Mouse (Mus musculus) kidney, adult 9 months (tissue): ENCODE measurements around the gene Cldnd1.

ENCODE experiments used
- DNase-seq: peaks from one replicate; pipeline ENCODE4 v3.0.0; 2022

Gene Cldnd1

GRCm38 (mm10) chr16:58727477-58728131 lies at the start of gene Cldnd1:
Gene Cldnd1, plus strand, starts transcription at chr16:58727910.
- DNase-seq = peak; percentile 97

GRCm38 (mm10) chr16:58678660-58679059 lies 49.0 kb upstream of the Cldnd1 start:
- no peak for DNase-seq

DNA sequence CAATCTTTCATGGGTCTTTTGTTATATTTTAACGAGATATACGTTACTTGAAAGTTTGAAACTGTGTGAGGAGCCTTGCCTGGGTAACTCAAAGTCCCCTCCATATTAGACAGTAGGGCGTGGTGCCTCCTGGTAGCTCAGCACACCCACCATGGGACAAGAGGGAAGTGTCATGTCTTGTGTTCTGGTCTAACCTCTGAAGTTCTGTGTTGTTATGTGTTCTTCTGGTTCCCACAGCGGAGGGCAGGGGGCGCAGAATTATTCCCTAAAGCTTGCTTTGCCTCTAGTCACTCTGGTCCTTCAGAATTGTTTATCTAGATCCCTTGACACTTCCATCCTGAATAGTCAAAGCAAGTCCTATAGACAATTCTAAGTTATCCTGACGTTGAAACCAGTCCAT lies 45.7 kb upstream of the Cldnd1 start:
- no peak for DNase-seq

DNA sequence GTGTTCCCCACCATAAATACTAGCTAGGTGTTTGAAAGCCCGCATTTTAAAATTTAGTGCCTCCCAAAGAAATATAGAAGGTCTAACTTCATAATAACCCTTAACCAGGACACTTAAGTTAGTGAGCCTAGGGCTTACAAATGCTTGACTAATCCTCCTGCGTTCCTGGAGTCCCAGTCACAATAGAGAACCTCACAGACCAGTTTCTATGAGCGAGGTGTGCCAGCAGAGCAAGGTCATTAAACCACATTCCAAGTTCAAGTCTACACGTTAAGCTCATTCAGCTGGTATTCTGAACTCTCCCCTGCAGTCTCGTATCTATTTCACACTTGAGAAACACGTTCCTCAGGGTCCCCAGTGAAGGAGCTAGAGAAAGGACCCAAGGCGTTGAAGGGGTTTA lies 44.8 kb upstream of the Cldnd1 start:
- DNase-seq = no peak

DNA sequence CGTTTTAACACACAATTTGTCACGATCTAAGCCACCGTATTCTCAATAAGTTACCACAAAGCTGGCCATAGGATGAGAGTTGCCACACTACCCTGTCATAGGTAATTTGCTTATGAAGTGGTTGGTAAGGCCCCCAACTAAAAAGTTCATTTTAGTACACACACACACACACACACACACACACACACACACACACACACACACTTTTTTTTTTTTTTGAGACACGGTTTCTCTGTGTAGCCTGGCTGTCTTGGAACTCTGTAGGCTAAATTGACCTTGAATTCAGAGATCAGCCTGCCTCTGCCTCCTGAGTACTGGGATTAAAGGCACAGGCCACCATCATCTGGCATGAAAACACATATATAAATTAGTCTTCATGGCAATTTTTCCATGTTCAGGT lies 43.8 kb upstream of the Cldnd1 start:
- DNase-seq = no peak

GRCm38 (mm10) chr16:58684537-58684936 lies 43.2 kb upstream of the Cldnd1 start:
- DNase-seq = no peak

GRCm38 (mm10) chr16:58685548-58686537 lies 41.9 kb upstream of the Cldnd1 start:
- no peak for DNase-seq

GRCm38 (mm10) chr16:58688534-58688933 lies 39.2 kb upstream of the Cldnd1 start:
- no peak for DNase-seq

GRCm38 (mm10) chr16:58689555-58690169 lies 38.0 kb upstream of the Cldnd1 start:
- no peak for DNase-seq

DNA sequence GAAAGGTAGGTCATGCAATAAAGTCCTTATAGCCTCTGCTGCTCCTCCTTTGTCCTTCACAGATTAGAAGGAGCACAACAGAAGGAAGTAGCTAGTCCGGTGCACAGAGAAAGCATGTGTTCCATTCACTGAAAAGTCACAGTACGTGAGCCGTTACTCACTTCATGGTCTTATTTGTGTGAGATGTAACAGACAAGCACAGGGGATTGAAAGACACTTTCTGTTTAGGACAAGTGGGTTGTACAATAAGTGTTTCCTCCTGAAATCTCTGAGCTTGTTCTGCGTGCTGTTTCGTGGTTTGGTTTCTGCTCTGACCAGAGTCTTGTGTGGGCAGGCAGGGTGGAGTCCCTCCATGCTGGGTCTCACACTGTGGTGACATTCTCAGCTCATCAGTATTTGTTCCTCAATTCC lies 37.4 kb upstream of the Cldnd1 start:
- DNase-seq = no peak

DNA sequence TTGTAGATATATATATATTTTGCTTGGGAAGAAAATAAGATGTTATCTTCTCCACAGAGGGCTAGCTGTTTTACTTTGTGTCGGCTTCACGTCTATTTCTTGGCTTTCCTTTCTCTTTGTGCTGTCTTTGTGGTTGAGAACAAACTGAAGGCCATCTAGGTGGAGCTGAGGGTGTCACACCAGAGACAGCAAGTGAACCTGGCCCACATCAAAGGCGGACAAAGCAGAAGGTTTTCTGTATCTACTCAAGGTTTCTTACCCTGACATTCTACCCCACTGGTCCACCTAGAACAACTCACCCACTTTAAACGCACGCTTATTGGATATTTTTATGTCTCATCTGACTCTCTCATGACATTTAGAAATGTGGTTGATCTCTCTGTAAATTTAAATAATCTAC lies 33.6 kb upstream of the Cldnd1 start:
- DNase-seq = no peak

- DNase-seq = no peak
Measured at GRCm38 (mm10) chr16:58696796-58697195, 30.9 kb upstream of the Cldnd1 start.

GRCm38 (mm10) chr16:58697261-58697660 lies 30.4 kb upstream of the Cldnd1 start:
- no peak for DNase-seq

DNA sequence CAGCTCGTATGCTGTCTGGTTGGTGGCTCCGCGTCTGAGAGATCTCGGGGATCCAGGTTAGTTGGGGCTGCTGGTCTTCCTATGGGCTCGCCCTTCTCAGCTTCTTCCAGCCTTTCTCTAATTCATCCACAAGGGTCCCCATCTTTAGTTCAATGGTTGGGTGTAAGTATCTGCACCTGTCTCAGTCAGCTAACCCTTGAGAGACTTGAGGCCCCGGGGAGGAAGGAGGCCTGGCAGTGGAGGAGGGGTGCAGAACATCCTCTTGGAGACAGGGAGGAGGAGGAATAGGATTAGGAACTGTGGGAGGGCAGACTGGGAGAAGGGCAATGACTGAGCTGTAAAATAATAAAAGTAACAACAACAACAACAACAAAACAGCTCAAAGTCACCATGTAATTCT lies 27.5 kb upstream of the Cldnd1 start:
- no peak for DNase-seq

- DNase-seq = no peak
Measured at GRCm38 (mm10) chr16:58700816-58701424, 26.8 kb upstream of the Cldnd1 start.

GRCm38 (mm10) chr16:58701779-58702178 lies 25.9 kb upstream of the Cldnd1 start:
- no peak for DNase-seq

- no peak for DNase-seq
Measured at GRCm38 (mm10) chr16:58702329-58702932, 25.3 kb upstream of the Cldnd1 start.

DNA sequence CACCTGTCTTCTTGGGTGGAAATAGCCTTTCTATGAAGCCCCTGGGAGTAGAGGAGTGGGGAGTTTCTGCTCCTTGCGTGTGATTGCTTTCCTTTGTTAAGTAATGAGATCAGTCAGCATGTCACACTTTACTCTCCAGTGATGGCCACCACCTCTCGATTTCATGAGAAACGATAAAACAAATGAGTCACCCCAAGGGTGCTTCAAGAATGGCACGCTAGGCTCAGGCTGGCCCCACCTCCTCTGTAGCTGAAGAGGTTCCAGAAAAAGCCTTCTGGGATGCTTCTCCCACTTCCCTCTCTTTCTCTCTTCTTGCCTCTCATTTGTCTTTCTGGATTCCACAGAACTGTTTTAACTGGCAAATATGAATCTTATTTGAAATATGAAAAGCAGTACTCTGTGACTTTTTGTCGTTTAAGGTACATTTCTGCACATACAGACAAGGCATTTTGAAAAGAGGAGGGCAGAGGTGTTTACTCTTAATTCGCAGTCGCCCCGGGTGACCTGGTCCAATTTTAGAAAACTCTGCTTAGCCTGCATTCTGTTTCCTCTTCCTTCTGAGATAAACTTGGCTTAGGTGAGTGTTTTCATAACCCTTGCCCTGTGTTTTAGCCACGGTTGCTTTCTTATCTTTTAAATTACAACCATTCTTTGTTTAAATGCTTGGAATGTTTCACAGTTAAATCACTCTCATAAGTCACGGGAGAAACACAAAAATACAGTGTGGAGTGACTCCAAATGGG lies 24.2 kb upstream of the Cldnd1 start:
- DNase-seq = peak; percentile 56

- DNase-seq = no peak
Measured at GRCm38 (mm10) chr16:58704999-58705398, 22.7 kb upstream of the Cldnd1 start.

- no peak for DNase-seq
Measured at GRCm38 (mm10) chr16:58707276-58707905, 20.3 kb upstream of the Cldnd1 start.
